Mouse (Mus musculus): ENCODE results near the gene Olfr96. TPM values are rescaled to one million over a fixed set of nuclear protein-coding genes. Genes with fewer than 3 reads are reported as not detected.

Olfr96 gene
- polyA plus RNA-seq (2015; fragmentation: Nextera tagmentation; extraction: Ambion mirVana): not detected in 2 replicates

DNA sequence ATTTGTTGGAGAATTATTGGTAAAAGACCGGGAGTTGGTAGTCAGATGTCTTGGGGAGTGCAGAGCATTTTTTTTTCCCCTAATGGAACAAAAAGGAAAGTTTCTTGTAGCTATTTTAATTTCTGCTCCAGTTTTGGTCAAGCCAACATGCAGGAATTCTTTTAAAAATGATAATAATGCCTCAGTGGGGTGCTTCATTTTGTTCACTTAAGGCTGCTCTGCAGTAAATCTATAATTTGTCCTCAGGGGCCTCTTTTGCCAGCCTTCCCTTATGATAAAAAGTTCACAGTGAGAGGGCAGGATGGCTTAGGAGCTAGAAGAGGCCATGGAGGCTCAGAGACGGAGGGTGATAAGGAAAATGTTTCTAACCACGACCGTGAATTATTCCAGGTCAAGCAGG is at the start of gene Olfr96:
Olfr96 (plus strand) TSS at position 301 of the 400 bp plus-strand sequence.
- ATAC-seq (ENCODE audit: low FRiP score, low read depth): no peak
- Histone ChIP-seq H3K27me3 (no peaks in the 10 kb centered on the region), H3K9ac (no peak within 1 kb of the TSS), H3K9me3 (no peaks in the 10 kb centered on the region), H3K27ac (replicated peaks) (no peak within 1 kb of the TSS), H3K4me1 (replicated peaks) (no peaks in the 10 kb centered on the region), H3K4me3 (no peak within 1 kb of the TSS), H3K36me3 (no peaks in the 10 kb centered on the region), H3K4me2 (no peak within 1 kb of the TSS)
- WGBS: 63% methylated on average over 4 of the region's 4 CpGs

DNA sequence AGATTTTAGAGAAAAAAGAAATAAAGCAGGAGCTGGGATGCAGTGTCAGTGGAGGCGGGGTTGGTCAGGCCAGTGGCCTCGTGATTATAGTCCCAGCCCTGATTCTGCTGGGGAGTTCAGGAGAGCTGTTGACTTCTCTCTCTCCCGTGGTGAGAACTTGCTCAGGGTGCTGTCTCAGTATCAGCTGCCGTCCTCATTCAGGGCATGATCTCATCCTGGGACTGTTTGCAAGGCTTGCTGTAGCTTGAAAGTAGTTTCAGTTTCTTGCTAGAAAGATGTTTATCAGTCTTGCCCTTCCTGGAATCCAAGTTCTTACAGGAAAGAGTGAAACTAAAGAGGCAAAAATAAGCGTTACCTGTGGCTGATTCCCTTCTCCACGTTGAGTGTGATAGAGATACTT is 34.5 kb upstream of the Olfr96 start:
- no peak overlapping the region for H3K27ac ChIP-seq (replicated peaks)
- no peaks in the 10 kb centered on the region for H3K36me3 ChIP-seq
- H3K4me1 ChIP-seq (replicated peaks): no peaks in the 10 kb centered on the region
- H3K4me3 ChIP-seq: no peak overlapping the region
- no peak overlapping the region for H3K9ac ChIP-seq
- WGBS: 56% methylated on average over 6 of the region's 6 CpGs
- no peaks in the 10 kb centered on the region for H3K9me3 ChIP-seq
- H3K27me3 ChIP-seq: no peaks in the 10 kb centered on the region
- no peak for ATAC-seq (ENCODE audit: low FRiP score, low read depth)
- H3K4me2 ChIP-seq: no peak overlapping the region

DNA sequence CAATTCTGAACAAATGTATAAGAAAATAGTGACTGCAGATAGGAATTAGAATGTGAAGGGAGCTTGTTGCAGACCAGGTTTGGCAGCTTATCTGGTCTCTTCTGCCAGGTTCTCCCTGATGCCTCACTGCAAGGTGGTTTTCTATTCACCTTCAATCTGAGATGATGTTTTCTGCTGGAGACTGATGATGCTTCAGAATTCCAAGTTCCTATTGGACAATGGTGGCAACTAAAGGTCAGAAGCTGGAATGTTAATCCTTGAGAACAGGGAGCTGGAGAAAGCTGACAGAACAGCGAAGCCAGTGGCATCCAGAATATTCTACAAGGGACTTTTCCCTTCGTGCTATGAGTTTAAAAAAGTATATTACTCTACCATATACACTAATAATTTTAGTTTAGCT is 29.2 kb upstream of the Olfr96 start:
- Histone ChIP-seq H3K4me2 (no peak overlapping the region), H3K36me3 (no peaks in the 10 kb centered on the region), H3K27ac (replicated peaks) (no peak overlapping the region), H3K9ac (no peak overlapping the region), H3K4me3 (no peak overlapping the region), H3K4me1 (replicated peaks) (no peaks in the 10 kb centered on the region), H3K27me3 (no peaks in the 10 kb centered on the region), H3K9me3 (no peaks in the 10 kb centered on the region)
- ATAC-seq (ENCODE audit: low FRiP score, low read depth): no peak
- WGBS: 45% methylated on average over 2 of the region's 2 CpGs

DNA sequence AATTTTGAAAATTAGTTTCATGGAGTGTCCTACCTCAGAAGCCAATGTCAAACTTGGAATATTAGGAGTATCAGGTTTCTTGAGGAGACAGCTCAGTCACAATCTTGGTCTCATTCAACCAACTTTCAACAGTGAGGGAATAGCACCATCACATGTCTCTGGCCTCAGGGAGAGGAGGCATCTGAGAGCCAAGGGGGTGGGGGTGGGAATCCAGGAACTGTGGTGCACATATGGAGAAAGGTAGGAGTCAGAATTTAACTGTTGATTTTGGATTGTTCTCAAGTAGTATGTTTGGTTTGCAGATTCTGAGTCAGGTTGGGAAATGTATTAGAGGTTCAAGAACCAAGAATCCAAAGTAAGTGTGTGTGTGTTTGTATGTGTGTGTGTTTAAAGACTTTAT is 26.9 kb upstream of the Olfr96 start:
- Histone ChIP-seq H3K9ac (no peak overlapping the region), H3K9me3 (no peaks in the 10 kb centered on the region), H3K36me3 (no peaks in the 10 kb centered on the region), H3K4me2 (no peak overlapping the region), H3K4me1 (replicated peaks) (peaks cover 8% of the 10 kb centered on the region; the same call in 1 of the 2 replicates), H3K4me3 (no peak overlapping the region), H3K27ac (replicated peaks) (no peak overlapping the region), H3K27me3 (peaks cover 7% of the 10 kb centered on the region)
- ATAC-seq (ENCODE audit: low FRiP score, low read depth): no peak

DNA sequence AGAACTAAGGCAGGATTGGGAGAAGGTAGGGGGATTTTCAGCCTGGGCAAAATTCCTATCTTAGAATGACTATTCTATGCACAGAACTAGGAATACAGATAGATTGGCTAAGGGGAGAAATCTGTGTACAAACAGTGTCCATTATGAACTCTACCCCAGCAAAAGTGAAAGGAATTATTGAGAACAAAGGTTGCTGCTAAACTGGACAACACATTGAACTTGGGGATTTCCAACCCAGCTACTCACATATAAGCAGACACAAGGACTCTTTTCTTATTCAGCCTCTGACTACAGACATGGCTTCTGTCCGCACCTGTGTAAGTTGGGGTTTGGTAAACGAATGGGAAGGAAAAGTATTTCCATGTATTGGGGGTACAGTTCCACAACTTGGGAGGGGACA is 26.3 kb upstream of the Olfr96 start, which contains the start of gene Ubd:
Ubd (plus strand) TSS at position 237 of the 400 bp plus-strand sequence.
- 90% methylated on average over 2 of the region's 2 CpGs for WGBS
- H3K4me2 ChIP-seq: no peak within 1 kb of the TSS
- H3K27me3 ChIP-seq: peaks cover 13% of the 10 kb centered on the region
- peaks cover 9% of the 10 kb centered on the region; the same call in 1 of the 2 replicates for H3K4me1 ChIP-seq (replicated peaks)
- no peaks in the 10 kb centered on the region for H3K36me3 ChIP-seq
- no peak within 1 kb of the TSS for H3K27ac ChIP-seq (replicated peaks)
- H3K9me3 ChIP-seq: no peaks in the 10 kb centered on the region
- H3K9ac ChIP-seq: no peak within 1 kb of the TSS
- no peak for ATAC-seq (ENCODE audit: low FRiP score, low read depth)
- no peak within 1 kb of the TSS for H3K4me3 ChIP-seq

DNA sequence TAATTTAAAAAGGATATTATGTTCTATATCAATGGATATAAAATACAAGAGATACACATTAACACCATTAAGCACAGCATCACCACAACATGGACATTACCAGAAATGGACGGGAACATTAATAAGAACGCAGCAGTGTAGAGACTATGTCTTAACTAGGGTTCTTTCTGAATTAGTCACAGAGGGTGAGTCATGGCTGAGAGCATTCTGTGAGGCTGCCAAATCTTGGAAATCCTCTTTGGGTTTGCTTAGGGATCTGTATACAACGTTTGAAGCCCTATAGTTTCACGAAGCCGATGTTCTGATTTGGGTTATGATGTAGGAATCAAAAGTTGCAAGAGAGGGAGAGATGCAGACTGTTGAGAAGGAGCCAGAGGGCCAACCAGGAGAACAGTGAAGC is 25.2 kb upstream of the Olfr96 start:
- 89% methylated on average over 5 of the region's 5 CpGs for WGBS
- H3K27me3 ChIP-seq: peaks cover 16% of the 10 kb centered on the region
- no peaks in the 10 kb centered on the region for H3K36me3 ChIP-seq
- H3K9me3 ChIP-seq: no peaks in the 10 kb centered on the region
- H3K4me1 ChIP-seq (replicated peaks): peaks cover 9% of the 10 kb centered on the region; the same call in 1 of the 2 replicates
- H3K9ac ChIP-seq: no peak overlapping the region
- H3K4me3 ChIP-seq: no peak overlapping the region
- H3K4me2 ChIP-seq: no peak overlapping the region
- no peak overlapping the region for H3K27ac ChIP-seq (replicated peaks)
- ATAC-seq (ENCODE audit: low FRiP score, low read depth): no peak

- WGBS: under 1% methylated on average over 77 of the region's 77 CpGs
- Histone ChIP-seq H3K27me3 (peaks cover 16% of the 10 kb centered on the region), H3K4me1 (replicated peaks) (peaks cover 9% of the 10 kb centered on the region; the same call in 1 of the 2 replicates), H3K36me3 (no peaks in the 10 kb centered on the region), H3K9ac (peak overlapping the region; percentile 66), H3K4me3 (peak overlapping the region; percentile 73), H3K4me2 (peak overlapping the region; percentile 86), H3K27ac (replicated peaks) (peak overlapping the region; percentile 84), H3K9me3 (no peaks in the 10 kb centered on the region)
- peak; percentile 95 for ATAC-seq (ENCODE audit: low FRiP score, low read depth)
These were observed 22.9 kb upstream of the Olfr96 start for GRCm38 (mm10) chr17:37196845-37197724.

DNA sequence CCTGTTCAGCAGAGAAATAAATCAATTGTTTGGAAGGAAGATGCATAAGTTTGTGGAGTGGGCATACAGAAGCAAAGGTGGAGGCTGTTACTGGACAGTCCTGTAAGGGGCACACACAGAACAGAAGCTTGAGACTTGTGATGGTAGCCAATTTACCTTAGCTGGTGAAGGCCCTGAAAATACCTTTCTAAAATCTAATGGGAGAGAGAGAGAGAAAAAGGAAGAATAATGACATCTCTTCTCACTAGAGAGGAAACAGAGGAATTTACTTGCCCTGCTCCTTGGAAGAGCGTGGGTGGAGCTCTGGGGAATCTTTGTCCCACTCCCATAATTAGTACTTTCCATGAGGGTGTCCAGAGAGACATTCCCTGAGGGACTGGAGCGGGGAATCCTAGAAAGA is 19.1 kb upstream of the Olfr96 start, which contains the start of gene Olfr94:
Olfr94 (minus strand) TSS at position 101 of the 400 bp plus-strand sequence.
- Histone ChIP-seq H3K27ac (replicated peaks) (no peak within 1 kb of the TSS), H3K4me1 (replicated peaks) (peaks cover 9% of the 10 kb centered on the region; the same call in 1 of the 2 replicates), H3K9me3 (no peaks in the 10 kb centered on the region), H3K27me3 (peaks cover 16% of the 10 kb centered on the region), H3K4me3 (no peak within 1 kb of the TSS), H3K36me3 (no peaks in the 10 kb centered on the region), H3K9ac (no peak within 1 kb of the TSS), H3K4me2 (no peak within 1 kb of the TSS)
- 73% methylated on average over 2 of the region's 2 CpGs for WGBS
- ATAC-seq (ENCODE audit: low FRiP score, low read depth): no peak

GRCm38 (mm10) chr17:37203206-37203916 is 16.6 kb upstream of the Olfr96 start:
- Histone ChIP-seq H3K4me1 (replicated peaks) (no peaks in the 10 kb centered on the region), H3K36me3 (no peaks in the 10 kb centered on the region), H3K27me3 (peaks cover 5% of the 10 kb centered on the region), H3K4me2 (no peak overlapping the region), H3K27ac (replicated peaks) (no peak overlapping the region), H3K4me3 (no peak overlapping the region), H3K9me3 (no peaks in the 10 kb centered on the region), H3K9ac (no peak overlapping the region)
- peak; percentile 77 for ATAC-seq (ENCODE audit: low FRiP score, low read depth)
- WGBS: under 1% methylated on average over 4 of the region's 4 CpGs

DNA sequence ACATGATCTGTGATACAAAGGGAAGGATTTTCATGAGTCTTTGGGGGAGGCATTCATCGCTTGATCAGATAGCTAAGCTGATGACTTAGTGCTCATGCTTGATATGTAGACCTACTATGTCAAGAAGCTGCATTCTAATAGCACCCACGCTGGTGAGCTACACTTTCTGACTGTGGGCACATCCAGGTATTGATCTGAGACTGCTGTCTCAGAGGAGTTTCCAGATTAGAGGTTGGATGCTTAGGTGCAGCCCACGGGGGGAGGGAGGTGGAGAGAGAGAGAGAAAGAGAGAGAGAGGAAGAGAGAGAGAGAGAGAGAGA is 16.1 kb upstream of the Olfr96 start:
- 31% methylated on average over 3 of the region's 3 CpGs for WGBS
- ATAC-seq (ENCODE audit: low FRiP score, low read depth): peak; percentile 80; the same call in 1 of the 2 replicates
- no peak overlapping the region for H3K4me2 ChIP-seq
- H3K27me3 ChIP-seq: peaks cover under 1% of the 10 kb centered on the region; the same call in 1 of the 2 replicates
- no peaks in the 10 kb centered on the region for H3K36me3 ChIP-seq
- H3K4me3 ChIP-seq: no peak overlapping the region
- no peak overlapping the region for H3K27ac ChIP-seq (replicated peaks)
- H3K4me1 ChIP-seq (replicated peaks): no peaks in the 10 kb centered on the region
- no peaks in the 10 kb centered on the region for H3K9me3 ChIP-seq
- no peak overlapping the region for H3K9ac ChIP-seq

GRCm38 (mm10) chr17:37210884-37211768 is 8.8 kb upstream of the Olfr96 start:
- 22% methylated on average over 40 of the region's 40 CpGs for WGBS
- H3K4me2 ChIP-seq: peak overlapping the region; percentile 74
- no peaks in the 10 kb centered on the region for H3K36me3 ChIP-seq
- H3K9ac ChIP-seq: peak overlapping the region; percentile 50
- no peaks in the 10 kb centered on the region for H3K9me3 ChIP-seq
- peaks cover 8% of the 10 kb centered on the region; the same call in 1 of the 2 replicates for H3K27me3 ChIP-seq
- H3K27ac ChIP-seq (replicated peaks): no peak overlapping the region
- 0 out of 2 replicates have a peak, but pooled peaks cover 4% of the 10 kb centered on the region for H3K4me1 ChIP-seq (replicated peaks)
- ATAC-seq (ENCODE audit: low FRiP score, low read depth): peak; percentile 86
- peak overlapping the region; percentile 42 for H3K4me3 ChIP-seq
